Mouse (Mus musculus): ENCODE measurements at regions not wholly inside any gene's neighbourhood (a gene's known extent, or its start where the extent isn't known, plus 50 kb on each side); places are given as distances from the start of the nearest gene placed in this dataset.

GRCm38 (mm10) chr1:35971435-35972189 lies 96.6 kb upstream of the Hs6st1 start:
- no peak for DNase-seq (ENCODE audit: low spot score in 2 of 2)

- DNase-seq (ENCODE audit: low spot score in 2 of 2), result no peak
Measured at GRCm38 (mm10) chr1:35972190-35972584, 96.0 kb upstream of the Hs6st1 start.

GRCm38 (mm10) chr1:35973386-35973785 lies 94.8 kb upstream of the Hs6st1 start:
- peak; percentile 16 for DNase-seq (ENCODE audit: low spot score in 2 of 2)

- no peak for DNase-seq (ENCODE audit: low spot score in 2 of 2)
Measured at GRCm38 (mm10) chr1:35975611-35976208, 92.5 kb upstream of the Hs6st1 start.

- no peak for DNase-seq (ENCODE audit: low spot score in 2 of 2)
Measured at GRCm38 (mm10) chr1:35976528-35976927, 91.7 kb upstream of the Hs6st1 start.

GRCm38 (mm10) chr1:35978116-35978515 lies 90.1 kb upstream of the Hs6st1 start:
- DNase-seq (ENCODE audit: low spot score in 2 of 2), result no peak

- no peak for DNase-seq (ENCODE audit: low spot score in 2 of 2)
Measured at GRCm38 (mm10) chr1:35978766-35979165, 89.4 kb upstream of the Hs6st1 start.

- DNase-seq (ENCODE audit: low spot score in 2 of 2), result no peak
Measured at GRCm38 (mm10) chr1:35981226-35981625, 87.0 kb upstream of the Hs6st1 start.

- DNase-seq (ENCODE audit: low spot score in 2 of 2), result no peak
Measured at GRCm38 (mm10) chr1:35983361-35983760, 84.8 kb upstream of the Hs6st1 start.

GRCm38 (mm10) chr1:35985318-35985717 lies 82.9 kb upstream of the Hs6st1 start:
- no peak for DNase-seq (ENCODE audit: low spot score in 2 of 2)

GRCm38 (mm10) chr1:35986666-35987065 lies 81.5 kb upstream of the Hs6st1 start:
- no peak for DNase-seq (ENCODE audit: low spot score in 2 of 2)

- DNase-seq (ENCODE audit: low spot score in 2 of 2), result no peak
Measured at GRCm38 (mm10) chr1:35992227-35992909, 75.8 kb upstream of the Hs6st1 start.

GRCm38 (mm10) chr1:35992937-35993336 lies 75.3 kb upstream of the Hs6st1 start:
- DNase-seq (ENCODE audit: low spot score in 2 of 2), result no peak

- peak; percentile 68 to 69 for DNase-seq (ENCODE audit: low spot score in 2 of 2)
Measured at GRCm38 (mm10) chr1:35995691-35996090, 72.5 kb upstream of the Hs6st1 start.

- no peak for DNase-seq (ENCODE audit: low spot score in 2 of 2)
Measured at GRCm38 (mm10) chr1:36001319-36001718, 66.9 kb upstream of the Hs6st1 start.

- no peak for DNase-seq (ENCODE audit: low spot score in 2 of 2)
Measured at GRCm38 (mm10) chr1:36001821-36002220, 66.4 kb upstream of the Hs6st1 start.

GRCm38 (mm10) chr1:36003592-36003991 lies 64.6 kb upstream of the Hs6st1 start:
- no peak for DNase-seq (ENCODE audit: low spot score in 2 of 2)

- no peak for DNase-seq (ENCODE audit: low spot score in 2 of 2)
Measured at GRCm38 (mm10) chr1:36008598-36008997, 59.6 kb upstream of the Hs6st1 start.

GRCm38 (mm10) chr1:36009010-36009619 lies 59.1 kb upstream of the Hs6st1 start:
- DNase-seq (ENCODE audit: low spot score in 2 of 2), result peak; percentile 72 to 74

GRCm38 (mm10) chr1:36010151-36010550 lies 58.0 kb upstream of the Hs6st1 start:
- no peak for DNase-seq (ENCODE audit: low spot score in 2 of 2)

GRCm38 (mm10) chr1:36010834-36011233 lies 57.4 kb upstream of the Hs6st1 start:
- no peak for DNase-seq (ENCODE audit: low spot score in 2 of 2)

GRCm38 (mm10) chr1:36012081-36012765 lies 56.0 kb upstream of the Hs6st1 start:
- no peak for DNase-seq (ENCODE audit: low spot score in 2 of 2)
